13 mouse cellular contexts compared by ENCODE assay signal in the genomic region with DNA sequence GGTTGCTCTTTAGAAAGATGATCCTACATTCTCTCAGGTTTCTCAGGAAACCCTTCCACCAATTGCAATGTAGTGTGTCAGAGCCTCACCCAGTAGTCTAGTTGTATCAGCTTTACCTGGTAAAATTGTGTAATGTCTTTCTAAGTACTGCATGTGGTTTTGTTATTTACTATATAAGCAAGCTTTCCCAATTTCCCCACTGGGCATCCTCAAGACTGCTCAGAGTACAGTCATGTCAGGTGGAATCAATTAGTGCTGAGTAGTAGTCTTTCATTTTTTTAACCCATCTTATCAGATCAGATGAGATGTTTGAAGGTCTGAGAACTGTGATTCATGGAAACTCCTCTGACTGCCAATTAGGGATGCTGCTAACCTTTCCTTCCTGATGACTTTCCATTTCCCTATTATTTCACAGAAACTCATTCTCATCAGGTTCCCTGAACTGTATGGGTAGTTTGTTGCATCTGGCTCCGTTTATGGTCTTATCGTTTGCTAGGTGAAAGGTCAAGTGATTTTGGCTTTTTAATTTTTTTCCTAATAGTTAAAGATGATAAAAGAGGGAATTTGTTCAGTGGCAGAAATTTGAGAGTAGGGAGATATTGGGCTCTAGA.
A peak's percentile ranks its signal among the peaks of the same experiment; 100 is the strongest.
DNase-seq lines count a peak whose midpoint lies in the region; ATAC-seq and TF ChIP-seq lines count a peak whose summit lies in the region.
"Had no signal": no experiment of that assay in that cellular context is flagged by ENCODE, and none has a peak within 500 bp of the region (broad histone marks: within the 10 kb centered on the region; RNA-seq: fewer than 3 reads in every experiment).

No protein-coding gene starts in this region.

- DNase-seq in heart, postnatal 10 days = no peak
- no peak for DNase-seq in lung, adult 2 months
- no peak for DNase-seq in liver, postnatal 0 days
- DNase-seq in stomach, postnatal 0 days (ENCODE audit: low spot score) = no peak
- no peak for DNase-seq in left cerebral cortex, adult 11 months (ENCODE audit: low spot score)
- DNase-seq: cerebellum, postnatal 14 days; kidney, postnatal 36 days; thymus, postnatal 36 days had no signal

- no peaks in the 10 kb centered on the region for H3K27me3 ChIP-seq in heart, embryonic 12.5 days (replicated peaks)
- H3K27me3 ChIP-seq in lung, embryonic 15.5 days = no peaks in the 10 kb centered on the region
- H3K27me3 ChIP-seq in liver, postnatal 0 days (ENCODE audit: insufficient read depth, low read length) = no peaks in the 10 kb centered on the region
- H3K27me3 ChIP-seq in stomach, postnatal 0 days (ENCODE audit: control insufficient read depth, insufficient read depth, low read length) = no peaks in the 10 kb centered on the region
- H3K27me3 ChIP-seq: hindbrain, embryonic 15.5 days had no signal

- no peaks in the 10 kb centered on the region for H3K9me3 ChIP-seq in heart, embryonic 12.5 days (replicated peaks)
- no peaks in the 10 kb centered on the region for H3K9me3 ChIP-seq in lung, embryonic 15.5 days
- no peaks in the 10 kb centered on the region for H3K9me3 ChIP-seq in liver, postnatal 0 days (ENCODE audit: low read length)
- no peaks in the 10 kb centered on the region for H3K9me3 ChIP-seq in stomach, postnatal 0 days (ENCODE audit: control insufficient read depth, low read length)
- H3K9me3 ChIP-seq: hindbrain, embryonic 15.5 days had no signal

- no peak for TF ChIP-seq POLR2A in lung, adult 2 months (IDR thresholded peaks at IDR 0.05; ENCODE audit: borderline replicate concordance, extremely low read depth, low read depth, low read length)

- peak; percentile 49; the same call in 1 of the 2 replicates for ATAC-seq in heart, embryonic 12.5 days (ENCODE audit: insufficient number of reproducible peaks, low FRiP score)
- peak; percentile 14; the same call in 1 of the 2 replicates for ATAC-seq in lung, embryonic 15.5 days (ENCODE audit: borderline replicate concordance, extremely low read depth, low FRiP score, low TSS enrichment)
- ATAC-seq in liver, postnatal 0 days = peak; percentile 41
- ATAC-seq in stomach, postnatal 0 days (ENCODE audit: low FRiP score, low TSS enrichment) = 0 out of 2 replicates have a peak, but pooled peaks have one; percentile 35
- ATAC-seq: CD4-positive, CD25-positive, alpha-beta regulatory T cell, adult 4 months had no signal

- intact Hi-C loops in heart, postnatal 10 days (cut with DNase I) = no loop called here

- no peak overlapping the region for H3K4me2 ChIP-seq in heart, embryonic 12.5 days
- H3K4me2 ChIP-seq in lung, embryonic 15.5 days = no peak overlapping the region
- no peak overlapping the region for H3K4me2 ChIP-seq in liver, postnatal 0 days (ENCODE audit: low read depth, low read length)
- H3K4me2 ChIP-seq in stomach, postnatal 0 days (replicated peaks; ENCODE audit: low read depth) = no peak overlapping the region
- H3K4me2 ChIP-seq: hindbrain, embryonic 15.5 days had no signal

- TF ChIP-seq CTCF in lung, adult 2 months (IDR thresholded peaks at IDR 0.05; ENCODE audit: insufficient read depth, low read length) = no peak
- TF ChIP-seq CTCF in liver, postnatal 0 days (IDR thresholded peaks at IDR 0.05; ENCODE audit: low read depth) = no peak
- no peak for TF ChIP-seq CTCF in stomach, postnatal 0 days (IDR thresholded peaks at IDR 0.05; ENCODE audit: low read depth)

- H3K9ac ChIP-seq in heart, embryonic 12.5 days = no peak overlapping the region
- H3K9ac ChIP-seq in lung, embryonic 15.5 days = no peak overlapping the region
- H3K9ac ChIP-seq in liver, postnatal 0 days (replicated peaks) = no peak overlapping the region
- H3K9ac ChIP-seq in stomach, postnatal 0 days (ENCODE audit: low read length) = no peak overlapping the region
- H3K9ac ChIP-seq: hindbrain, embryonic 15.5 days; liver, embryonic 14.5 days had no signal

- no peaks in the 10 kb centered on the region for H3K36me3 ChIP-seq in heart, embryonic 12.5 days
- no peaks in the 10 kb centered on the region for H3K36me3 ChIP-seq in lung, embryonic 15.5 days
- no peaks in the 10 kb centered on the region for H3K36me3 ChIP-seq in liver, postnatal 0 days (replicated peaks; ENCODE audit: insufficient read depth, low read length)
- H3K36me3 ChIP-seq in stomach, postnatal 0 days (ENCODE audit: control insufficient read depth, insufficient read depth, low read length) = no peaks in the 10 kb centered on the region
- H3K36me3 ChIP-seq: hindbrain, embryonic 15.5 days had no signal

- TF ChIP-seq EP300 in liver, postnatal 0 days (IDR thresholded peaks at IDR 0.05; ENCODE audit: low read depth) = no peak
- TF ChIP-seq EP300 in stomach, postnatal 0 days (optimal IDR thresholded peaks at IDR 0.05) = no peak

- 79% methylated on average over 2 of the region's 2 CpGs for whole genome bisulfite sequencing in heart, embryonic 12.5 days
- WGBS in lung, embryonic 15.5 days = 78% methylated on average over 2 of the region's 2 CpGs
- 73% methylated on average over 2 of the region's 2 CpGs for WGBS in lung, adult 2 months
- 78% methylated on average over 2 of the region's 2 CpGs for WGBS in liver, postnatal 0 days (ENCODE audit: insufficient replicate concordance)
- WGBS in stomach, postnatal 0 days = 85% methylated on average over 2 of the region's 2 CpGs

- H3K4me1 ChIP-seq in heart, embryonic 12.5 days (replicated peaks) = no peaks in the 10 kb centered on the region
- no peaks in the 10 kb centered on the region for H3K4me1 ChIP-seq in lung, embryonic 15.5 days
- no peaks in the 10 kb centered on the region for H3K4me1 ChIP-seq in lung, adult 2 months (ENCODE audit: control insufficient read depth, insufficient read depth, low read length)
- no peaks in the 10 kb centered on the region for H3K4me1 ChIP-seq in liver, postnatal 0 days (ENCODE audit: insufficient read depth)
- H3K4me1 ChIP-seq in stomach, postnatal 0 days (replicated peaks; ENCODE audit: control insufficient read depth, insufficient read depth) = no peaks in the 10 kb centered on the region
- H3K4me1 ChIP-seq: hindbrain, embryonic 15.5 days had no signal

- H3K4me3 ChIP-seq in heart, embryonic 12.5 days = no peak overlapping the region
- no peak overlapping the region for H3K4me3 ChIP-seq in lung, embryonic 15.5 days
- H3K4me3 ChIP-seq in lung, adult 2 months (replicated peaks; ENCODE audit: extremely low read depth, low read depth, low read length) = no peak overlapping the region
- H3K4me3 ChIP-seq in liver, postnatal 0 days (ENCODE audit: low read depth, low read length) = no peak overlapping the region
- H3K4me3 ChIP-seq in stomach, postnatal 0 days (ENCODE audit: low read depth, low read length) = no peak overlapping the region
- H3K4me3 ChIP-seq: hindbrain, embryonic 15.5 days had no signal

- H3K27ac ChIP-seq in heart, embryonic 12.5 days (ENCODE audit: poor library complexity, severe bottlenecking) = no peak overlapping the region
- no peak overlapping the region for H3K27ac ChIP-seq in lung, embryonic 15.5 days
- no peak overlapping the region for H3K27ac ChIP-seq in liver, postnatal 0 days (ENCODE audit: low read depth)
- H3K27ac ChIP-seq in stomach, postnatal 0 days (replicated peaks) = no peak overlapping the region
- H3K27ac ChIP-seq: hindbrain, embryonic 15.5 days; liver, embryonic 14.5 days had no signal
